Mouse (Mus musculus): ENCODE results near the gene Spata32. TPM values are rescaled to one million over a fixed set of nuclear protein-coding genes. Genes with fewer than 3 reads are reported as not detected.
"Not testable (repeated sequence)": the region's sequence is repeated elsewhere in the genome, so short reads cannot be mapped to it uniquely, and the experiment has no call there.

Gene Spata32
- polyA plus RNA-seq, 1 experiment, result not detected

- Histone ChIP-seq H3K27ac (ENCODE audit: insufficient read depth, low read length) (no peak overlapping the region), H3K4me3 (ENCODE audit: low read depth, low read length) (no peak overlapping the region), H3K4me1 (ENCODE audit: control insufficient read depth, insufficient read depth, low read length) (no peaks in the 10 kb centered on the region), H3K27me3 (ENCODE audit: control insufficient read depth, insufficient read depth, low read length, poor library complexity, severe bottlenecking) (no peaks in the 10 kb centered on the region), H3K36me3 (ENCODE audit: control insufficient read depth, insufficient read depth, low read length, poor library complexity, severe bottlenecking) (no peaks in the 10 kb centered on the region), H3K9ac (ENCODE audit: low read depth, poor library complexity, severe bottlenecking) (no peak overlapping the region), H3K9me3 (replicated peaks; ENCODE audit: control insufficient read depth, insufficient read depth, low read length, poor library complexity, severe bottlenecking) (no peaks in the 10 kb centered on the region)
- TF ChIP-seq POLR2A (IDR thresholded peaks at IDR 0.05; ENCODE audit: insufficient read depth, low read length) (no peak), EP300 (IDR thresholded peaks at IDR 0.05; ENCODE audit: insufficient read depth, low read depth, low read length) (no peak), CTCF (IDR thresholded peaks at IDR 0.05; ENCODE audit: low read depth, low read length) (no peak)
Measured at GRCm38 (mm10) chr11:103231367-103231766, 13.1 kb upstream of the Spata32 start.

GRCm38 (mm10) chr11:103230626-103231025 lies 12.4 kb upstream of the Spata32 start:
- Histone ChIP-seq H3K9me3 (replicated peaks; ENCODE audit: control insufficient read depth, insufficient read depth, low read length, poor library complexity, severe bottlenecking) (no peaks in the 10 kb centered on the region), H3K9ac (ENCODE audit: low read depth, poor library complexity, severe bottlenecking) (no peak overlapping the region), H3K4me3 (ENCODE audit: low read depth, low read length) (peak overlapping the region; percentile 31), H3K27ac (ENCODE audit: insufficient read depth, low read length) (no peak overlapping the region), H3K4me1 (ENCODE audit: control insufficient read depth, insufficient read depth, low read length) (no peaks in the 10 kb centered on the region), H3K27me3 (ENCODE audit: control insufficient read depth, insufficient read depth, low read length, poor library complexity, severe bottlenecking) (no peaks in the 10 kb centered on the region), H3K36me3 (ENCODE audit: control insufficient read depth, insufficient read depth, low read length, poor library complexity, severe bottlenecking) (no peaks in the 10 kb centered on the region)
- no peak for TF ChIP-seq POLR2A (IDR thresholded peaks at IDR 0.05; ENCODE audit: insufficient read depth, low read length)
- no peak for TF ChIP-seq CTCF (IDR thresholded peaks at IDR 0.05; ENCODE audit: low read depth, low read length)
- TF ChIP-seq EP300 (IDR thresholded peaks at IDR 0.05; ENCODE audit: insufficient read depth, low read depth, low read length), result no peak

GRCm38 (mm10) chr11:103229608-103230007 lies 11.4 kb upstream of the Spata32 start:
- Histone ChIP-seq H3K4me1 (ENCODE audit: control insufficient read depth, insufficient read depth, low read length) (no peaks in the 10 kb centered on the region), H3K9ac (ENCODE audit: low read depth, poor library complexity, severe bottlenecking) (no peak overlapping the region), H3K27ac (ENCODE audit: insufficient read depth, low read length) (no peak overlapping the region), H3K9me3 (replicated peaks; ENCODE audit: control insufficient read depth, insufficient read depth, low read length, poor library complexity, severe bottlenecking) (no peaks in the 10 kb centered on the region), H3K36me3 (ENCODE audit: control insufficient read depth, insufficient read depth, low read length, poor library complexity, severe bottlenecking) (no peaks in the 10 kb centered on the region), H3K27me3 (ENCODE audit: control insufficient read depth, insufficient read depth, low read length, poor library complexity, severe bottlenecking) (no peaks in the 10 kb centered on the region), H3K4me3 (ENCODE audit: low read depth, low read length) (no peak overlapping the region)
- TF ChIP-seq CTCF (IDR thresholded peaks at IDR 0.05; ENCODE audit: low read depth, low read length), result peak; percentile 11
- TF ChIP-seq EP300 (IDR thresholded peaks at IDR 0.05; ENCODE audit: insufficient read depth, low read depth, low read length), result no peak

- Histone ChIP-seq H3K9me3 (replicated peaks; ENCODE audit: control insufficient read depth, insufficient read depth, low read length, poor library complexity, severe bottlenecking) (no peaks in the 10 kb centered on the region), H3K4me1 (ENCODE audit: control insufficient read depth, insufficient read depth, low read length) (no peaks in the 10 kb centered on the region), H3K27me3 (ENCODE audit: control insufficient read depth, insufficient read depth, low read length, poor library complexity, severe bottlenecking) (no peaks in the 10 kb centered on the region), H3K36me3 (ENCODE audit: control insufficient read depth, insufficient read depth, low read length, poor library complexity, severe bottlenecking) (no peaks in the 10 kb centered on the region), H3K4me3 (ENCODE audit: low read depth, low read length) (peak overlapping the region; percentile 27; the same call in 1 of the 2 replicates), H3K9ac (ENCODE audit: low read depth, poor library complexity, severe bottlenecking) (no peak overlapping the region), H3K27ac (ENCODE audit: insufficient read depth, low read length) (no peak overlapping the region)
- TF ChIP-seq CTCF (IDR thresholded peaks at IDR 0.05; ENCODE audit: low read depth, low read length) (no peak), POLR2A (IDR thresholded peaks at IDR 0.05; ENCODE audit: insufficient read depth, low read length) (no peak), EP300 (IDR thresholded peaks at IDR 0.05; ENCODE audit: insufficient read depth, low read depth, low read length) (no peak)
Measured at GRCm38 (mm10) chr11:103223951-103224456, 5.8 kb upstream of the Spata32 start.

- Histone ChIP-seq H3K9ac (ENCODE audit: low read depth, poor library complexity, severe bottlenecking) (no peak overlapping the region), H3K27ac (ENCODE audit: insufficient read depth, low read length) (no peak overlapping the region), H3K36me3 (ENCODE audit: control insufficient read depth, insufficient read depth, low read length, poor library complexity, severe bottlenecking) (no peaks in the 10 kb centered on the region), H3K27me3 (ENCODE audit: control insufficient read depth, insufficient read depth, low read length, poor library complexity, severe bottlenecking) (no peaks in the 10 kb centered on the region), H3K4me1 (ENCODE audit: control insufficient read depth, insufficient read depth, low read length) (no peaks in the 10 kb centered on the region), H3K9me3 (replicated peaks; ENCODE audit: control insufficient read depth, insufficient read depth, low read length, poor library complexity, severe bottlenecking) (no peaks in the 10 kb centered on the region), H3K4me3 (ENCODE audit: low read depth, low read length) (no peak overlapping the region)
- TF ChIP-seq EP300 (IDR thresholded peaks at IDR 0.05; ENCODE audit: insufficient read depth, low read depth, low read length) (no peak), POLR2A (IDR thresholded peaks at IDR 0.05; ENCODE audit: insufficient read depth, low read length) (no peak), CTCF (IDR thresholded peaks at IDR 0.05; ENCODE audit: low read depth, low read length) (no peak)
Measured at GRCm38 (mm10) chr11:103223444-103223843, 5.2 kb upstream of the Spata32 start.

- H3K9ac ChIP-seq (ENCODE audit: low read depth, poor library complexity, severe bottlenecking); H3K27ac ChIP-seq (ENCODE audit: insufficient read depth, low read length); H3K4me1 ChIP-seq (ENCODE audit: control insufficient read depth, insufficient read depth, low read length); H3K9me3 ChIP-seq (replicated peaks; ENCODE audit: control insufficient read depth, insufficient read depth, low read length, poor library complexity, severe bottlenecking); H3K4me3 ChIP-seq (ENCODE audit: low read depth, low read length); H3K36me3 ChIP-seq (ENCODE audit: control insufficient read depth, insufficient read depth, low read length, poor library complexity, severe bottlenecking); H3K27me3 ChIP-seq (ENCODE audit: control insufficient read depth, insufficient read depth, low read length, poor library complexity, severe bottlenecking): not testable (repeated sequence)
Measured at GRCm38 (mm10) chr11:103222718-103223117, 4.5 kb upstream of the Spata32 start.
